Mouse (Mus musculus) liver, embryonic 16.5 days (tissue): ENCODE data around the gene Fbxo21. TPM values are rescaled to one million over a fixed set of nuclear protein-coding genes. Genes with fewer than 3 reads are reported as not detected.

Experiments
- ATAC-seq: fragments of 200-750 bp; cut with Nextera tagmentation; 2 replicates; pipeline ENCODE4 v1.8.0; 2017; ENCODE audit warnings: low read depth, mild to moderate bottlenecking, moderate number of reproducible peaks, moderate library complexity
- H3K27ac ChIP-seq: fragments of 300-500 bp; sonication (generic); 2 replicates; pipeline ENCODE4 v1.5.1; 2014; ENCODE audit warnings: mild to moderate bottlenecking, low read length
- H3K27me3 ChIP-seq: fragments of 300-500 bp; sonication (generic); 2 replicates; pipeline ENCODE4 v1.6.1; 2014; ENCODE audit warnings: low read depth, low read length, mixed read lengths; ENCODE audit not compliant: control insufficient read depth, insufficient read depth
- H3K36me3 ChIP-seq: fragments of 300-500 bp; sonication (generic); 2 replicates; pipeline ENCODE4 v1.6.1; 2014; ENCODE audit warnings: mild to moderate bottlenecking; ENCODE audit not compliant: control insufficient read depth, insufficient read depth
- H3K4me1 ChIP-seq: fragments of 300-500 bp; sonication (generic); 2 replicates; pipeline ENCODE4 v1.6.1; 2014; ENCODE audit warnings: low read depth, low read length, mixed read lengths; ENCODE audit not compliant: control insufficient read depth
- H3K4me2 ChIP-seq: fragments of 300-500 bp; sonication (generic); 2 replicates; pipeline ENCODE4 v1.6.1; 2014; ENCODE audit warnings: low read depth, low read length, mixed read lengths
- H3K4me3 ChIP-seq: fragments of 300-500 bp; sonication (generic); 2 replicates; pipeline ENCODE4 v1.5.1; 2014; ENCODE audit warnings: low read depth, mild to moderate bottlenecking, low read length
- H3K9ac ChIP-seq: fragments of 300-500 bp; sonication (generic); 2 replicates; pipeline ENCODE4 v1.6.1; 2014; ENCODE audit warnings: low read depth, low read length
- H3K9me3 ChIP-seq: fragments of 300-500 bp; sonication (generic); replicated peaks from 2 replicates; pipeline ENCODE4 v1.6.1; 2016; ENCODE audit warnings: low read length; ENCODE audit not compliant: control insufficient read depth
- WGBS: fragments of 180-500 bp; shearing (Covaris S2); extraction: QIAGEN DNeasy Blood & Tissue Kit; methylation state at CpG from one replicate; pipeline ENCODE4 v1.1.7; 2014; ENCODE audit not compliant: insufficient replicate concordance; 5-methylcytosine and 5-hydroxymethylcytosine counted together
- polyA plus RNA-seq: library from polyadenylated mRNA; unstranded; fragments of >200 nt; fragmentation: Nextera tagmentation; extraction: Ambion mirVana; gene quantifications from 2 replicates; pipeline ENCODE4 v1.2.1, GENCODE M21; 2015

Gene Fbxo21
- polyA plus RNA-seq, 1 experiment from 2014 or later, result 18.2 TPM

DNA sequence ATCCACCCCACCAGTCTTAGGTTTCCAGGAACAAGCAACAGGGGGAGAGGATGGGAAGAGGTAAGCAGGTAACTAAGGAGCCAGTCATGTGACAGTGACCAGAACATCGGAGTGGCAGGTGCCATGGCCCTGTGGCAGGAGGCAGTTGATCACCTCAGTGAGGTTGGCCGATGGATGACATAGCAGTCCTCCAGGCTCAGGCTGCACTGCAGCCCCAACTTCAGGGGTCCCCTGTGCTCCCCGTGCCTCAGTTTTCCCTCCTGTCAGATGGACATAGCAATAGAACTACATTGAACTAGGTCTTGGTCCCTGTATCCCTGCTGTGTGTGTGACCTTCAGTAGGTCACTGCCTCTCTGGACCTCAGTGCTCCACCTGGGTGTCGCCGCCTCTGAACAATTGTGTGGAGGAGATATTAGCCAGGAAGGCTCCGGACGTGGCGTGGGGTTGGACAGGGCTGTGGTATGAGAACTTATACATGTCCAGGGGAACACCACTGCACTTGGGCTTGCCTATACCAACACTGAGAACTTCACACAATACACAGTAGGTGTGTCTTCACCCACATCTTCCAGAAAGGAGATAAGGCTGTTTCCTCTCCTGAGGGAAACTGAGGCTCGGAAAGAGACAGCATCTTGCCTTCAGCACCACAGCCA lies 53.6 kb downstream of the Fbxo21 start:
- Histone ChIP-seq H3K36me3 (no peaks in the 10 kb centered on the region), H3K9me3 (no peaks in the 10 kb centered on the region), H3K4me3 (no peak overlapping the region), H3K9ac (no peak overlapping the region), H3K27me3 (peaks cover 55% of the 10 kb centered on the region), H3K27ac (no peak overlapping the region), H3K4me2 (no peak overlapping the region), H3K4me1 (peaks cover 6% of the 10 kb centered on the region)
- no peak for ATAC-seq
- WGBS, result 71% methylated on average over 9 of the region's 9 CpGs

DNA sequence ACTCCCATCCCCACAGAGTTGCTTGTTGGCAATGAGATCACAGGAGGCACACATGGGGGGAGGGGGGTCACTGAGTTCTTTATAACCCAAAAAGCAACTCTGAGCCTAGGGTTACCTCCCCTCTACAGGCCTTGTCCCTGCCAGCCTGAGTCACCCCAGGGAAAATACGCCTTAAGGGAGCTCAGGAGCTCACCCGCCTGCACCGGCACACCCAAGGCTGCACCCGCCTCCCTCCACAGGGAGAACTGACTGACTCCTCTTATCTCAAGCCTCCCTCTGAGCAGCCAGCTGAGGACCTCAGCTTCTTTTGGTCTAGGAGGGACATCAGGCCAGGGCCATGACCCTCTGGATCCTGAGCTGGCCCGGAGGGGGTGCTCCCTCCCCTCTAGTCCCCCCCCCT lies 54.5 kb downstream of the Fbxo21 start:
- 21% methylated on average over 5 of the region's 5 CpGs for WGBS
- Histone ChIP-seq H3K4me3 (no peak overlapping the region), H3K27me3 (peaks cover 46% of the 10 kb centered on the region), H3K27ac (no peak overlapping the region), H3K9me3 (no peaks in the 10 kb centered on the region), H3K4me2 (no peak overlapping the region), H3K4me1 (peaks cover 6% of the 10 kb centered on the region), H3K36me3 (no peaks in the 10 kb centered on the region), H3K9ac (no peak overlapping the region)
- ATAC-seq, result no peak

DNA sequence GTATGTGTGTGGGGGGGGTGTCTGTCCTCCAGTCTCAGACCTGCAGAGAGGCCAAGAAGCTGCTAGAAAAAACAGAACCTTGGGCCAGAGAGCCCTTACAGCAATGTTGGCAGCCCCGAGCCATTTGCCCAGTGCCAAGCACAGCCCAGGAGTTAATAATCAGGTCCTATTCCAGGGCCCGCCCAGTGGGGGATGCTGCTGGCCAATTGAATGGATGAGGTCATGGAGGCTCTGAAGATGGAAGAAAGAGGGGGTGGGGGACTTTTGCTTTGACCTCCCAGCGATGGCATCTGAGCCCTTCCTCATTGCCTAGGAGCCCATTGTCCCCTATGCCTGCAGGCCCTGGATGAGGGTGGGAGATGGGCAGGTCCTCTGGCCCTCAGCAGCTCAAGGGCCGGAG lies 55.0 kb downstream of the Fbxo21 start:
- H3K4me1 ChIP-seq, result peaks cover 6% of the 10 kb centered on the region
- no peaks in the 10 kb centered on the region for H3K9me3 ChIP-seq
- WGBS, result 56% methylated on average over 4 of the region's 4 CpGs
- no peak for ATAC-seq
- H3K27me3 ChIP-seq, result peaks cover 41% of the 10 kb centered on the region
- no peak overlapping the region for H3K4me2 ChIP-seq
- H3K27ac ChIP-seq, result no peak overlapping the region
- no peak overlapping the region for H3K4me3 ChIP-seq
- no peak overlapping the region for H3K9ac ChIP-seq
- H3K36me3 ChIP-seq, result no peaks in the 10 kb centered on the region

DNA sequence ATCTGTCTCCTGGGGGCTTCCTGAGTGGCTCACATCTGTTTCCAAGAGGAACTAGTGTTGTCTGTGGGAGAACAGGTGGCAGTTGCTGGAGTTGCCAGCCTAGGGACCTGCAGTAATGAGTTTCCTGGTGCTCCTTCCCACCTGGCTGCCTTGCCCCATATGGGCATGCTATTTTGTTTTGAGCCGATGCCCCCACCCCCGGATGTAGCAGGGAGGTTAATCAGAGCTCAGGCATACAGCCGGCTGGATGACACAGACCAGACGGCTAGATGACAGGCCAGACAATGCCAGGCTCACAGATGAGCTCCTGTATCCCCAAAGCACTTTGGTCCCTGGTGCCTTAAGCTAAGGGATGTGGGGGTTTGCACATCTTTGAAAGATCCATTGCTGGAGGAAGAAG lies 56.8 kb downstream of the Fbxo21 start:
- H3K9ac ChIP-seq, result no peak overlapping the region
- no peak overlapping the region for H3K4me3 ChIP-seq
- peaks cover 23% of the 10 kb centered on the region for H3K27me3 ChIP-seq
- H3K4me1 ChIP-seq, result peaks cover 4% of the 10 kb centered on the region
- 35% methylated on average over 4 of the region's 4 CpGs for WGBS
- no peak overlapping the region for H3K27ac ChIP-seq
- no peaks in the 10 kb centered on the region for H3K36me3 ChIP-seq
- H3K4me2 ChIP-seq, result no peak overlapping the region
- H3K9me3 ChIP-seq, result no peaks in the 10 kb centered on the region
- ATAC-seq, result no peak

DNA sequence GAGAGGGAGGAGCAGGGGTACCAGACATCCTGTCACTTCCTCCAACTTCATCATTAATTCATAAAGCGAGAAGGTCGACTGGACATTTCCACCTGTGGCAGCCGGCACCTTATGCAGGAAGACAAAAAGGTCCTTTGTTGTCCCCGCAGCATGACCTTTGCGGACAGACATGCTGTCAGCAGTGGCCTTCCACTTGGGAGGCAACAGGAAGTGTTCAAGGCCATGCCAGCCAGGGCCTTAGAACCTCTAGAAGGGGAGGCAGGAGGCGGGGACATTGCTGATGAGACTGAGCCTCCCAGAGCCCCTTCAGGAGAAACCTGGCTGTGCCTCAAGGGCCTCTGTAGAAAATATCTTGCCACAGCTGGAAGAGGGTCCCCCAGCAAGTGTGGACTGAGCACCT lies 57.2 kb downstream of the Fbxo21 start:
- H3K27ac ChIP-seq, result no peak overlapping the region
- H3K4me1 ChIP-seq, result peaks cover 2% of the 10 kb centered on the region
- WGBS, result 48% methylated on average over 6 of the region's 6 CpGs
- H3K4me3 ChIP-seq, result no peak overlapping the region
- no peaks in the 10 kb centered on the region for H3K9me3 ChIP-seq
- H3K27me3 ChIP-seq, result peaks cover 19% of the 10 kb centered on the region
- no peak overlapping the region for H3K4me2 ChIP-seq
- H3K9ac ChIP-seq, result no peak overlapping the region
- no peak for ATAC-seq
- H3K36me3 ChIP-seq, result no peaks in the 10 kb centered on the region

DNA sequence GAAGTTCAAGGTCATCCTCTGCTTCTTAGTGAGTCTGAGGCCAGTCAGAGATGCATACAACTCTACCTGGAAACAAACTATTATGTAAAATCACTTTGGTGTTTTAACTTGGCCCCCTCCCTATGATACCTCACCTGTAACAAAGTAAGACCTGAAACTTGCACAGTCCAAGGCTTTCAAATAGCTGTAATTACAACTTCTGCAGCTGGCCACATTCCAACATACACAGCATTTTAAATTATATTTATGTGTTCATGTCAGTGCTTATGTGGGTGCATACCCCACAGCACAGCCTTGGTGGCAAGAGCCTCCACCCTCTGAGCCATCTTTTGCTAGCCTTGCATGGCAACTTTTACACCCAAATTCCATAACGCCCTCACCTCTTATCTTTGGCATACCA lies 58.1 kb downstream of the Fbxo21 start:
- Histone ChIP-seq H3K9me3 (no peaks in the 10 kb centered on the region), H3K9ac (no peak overlapping the region), H3K27me3 (peaks cover 10% of the 10 kb centered on the region), H3K36me3 (no peaks in the 10 kb centered on the region), H3K27ac (no peak overlapping the region), H3K4me3 (no peak overlapping the region), H3K4me1 (no peaks in the 10 kb centered on the region), H3K4me2 (no peak overlapping the region)
- WGBS, result 65% methylated on average over 1 of the region's 1 CpGs
- ATAC-seq, result no peak

DNA sequence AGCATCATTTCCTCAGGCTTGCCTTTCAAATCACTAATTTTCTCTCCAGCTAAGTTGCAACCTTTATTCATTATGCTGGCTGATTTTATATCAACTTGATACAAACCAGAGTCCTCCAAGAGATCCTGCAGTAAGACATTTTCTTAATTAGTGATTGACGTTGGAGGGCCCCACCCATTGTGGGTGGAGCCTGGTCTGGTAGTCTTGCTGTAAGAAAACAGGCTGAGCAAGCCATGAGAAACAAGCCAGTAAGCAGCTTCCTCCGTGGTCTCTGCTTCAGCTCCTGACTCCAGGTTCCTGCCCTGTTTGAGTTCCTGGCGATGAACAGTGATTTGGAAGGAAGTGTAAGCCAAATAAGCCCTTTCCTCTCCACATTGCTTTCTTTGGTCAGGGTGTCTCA lies 59.3 kb downstream of the Fbxo21 start:
- Histone ChIP-seq H3K27ac (no peak overlapping the region), H3K27me3 (no peaks in the 10 kb centered on the region; the same call in none of the 2 replicates), H3K9ac (no peak overlapping the region), H3K36me3 (no peaks in the 10 kb centered on the region), H3K4me2 (no peak overlapping the region), H3K9me3 (no peaks in the 10 kb centered on the region), H3K4me1 (no peaks in the 10 kb centered on the region), H3K4me3 (no peak overlapping the region)
- 34% methylated on average over 3 of the region's 3 CpGs for WGBS
- no peak for ATAC-seq

DNA sequence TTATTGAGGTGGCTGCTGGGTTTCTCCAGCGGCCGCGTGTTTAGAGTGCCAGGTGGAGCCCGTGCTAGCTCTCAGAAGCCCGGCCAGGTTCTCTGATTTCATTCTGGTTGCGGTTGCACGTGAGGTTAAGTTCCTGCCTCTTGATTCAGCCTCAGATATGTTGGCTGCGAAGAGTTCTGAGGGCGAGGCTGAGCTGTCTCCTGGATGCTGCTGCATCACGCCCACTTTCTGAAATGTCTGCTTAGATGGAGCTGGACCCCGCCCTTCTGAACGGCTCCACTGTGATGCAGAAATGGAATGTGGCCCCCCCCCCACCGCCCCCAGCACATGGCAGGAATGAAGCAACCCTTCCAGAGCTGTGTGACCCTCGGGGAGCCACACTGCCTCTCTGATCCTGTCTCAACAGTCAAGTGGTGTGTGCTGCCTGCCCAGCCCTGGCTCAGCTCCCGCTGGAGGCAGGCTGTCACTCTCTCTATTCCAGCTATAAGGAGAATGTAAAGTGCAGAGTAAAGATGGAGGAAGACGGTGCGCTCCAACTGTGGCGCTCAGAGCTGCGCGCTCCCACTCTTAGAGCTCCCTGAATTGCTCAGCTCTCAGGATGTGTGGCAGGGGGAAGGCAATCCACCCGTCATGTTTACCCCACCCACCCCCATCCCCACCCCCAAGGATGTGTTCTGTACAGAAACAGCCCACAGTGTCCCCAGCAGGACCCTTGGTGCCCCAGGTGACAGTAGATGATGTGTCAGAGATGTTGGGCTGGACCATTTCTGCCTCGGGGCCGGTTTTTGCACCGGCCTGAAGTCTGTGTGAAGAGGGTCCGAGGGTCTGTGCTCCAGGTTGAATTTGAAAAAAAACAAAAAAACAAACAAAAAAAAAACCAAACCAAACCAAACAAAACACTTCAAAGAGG lies 60.6 kb downstream of the Fbxo21 start:
- ATAC-seq, result no peak
- H3K4me2 ChIP-seq, result no peak overlapping the region
- H3K9me3 ChIP-seq, result no peaks in the 10 kb centered on the region
- no peak overlapping the region for H3K4me3 ChIP-seq
- 33% methylated on average over 25 of the region's 25 CpGs for WGBS
- no peak overlapping the region for H3K27ac ChIP-seq
- H3K27me3 ChIP-seq, result no peaks in the 10 kb centered on the region; the same call in none of the 2 replicates
- H3K4me1 ChIP-seq, result no peaks in the 10 kb centered on the region
- H3K36me3 ChIP-seq, result no peaks in the 10 kb centered on the region
- no peak overlapping the region for H3K9ac ChIP-seq
